Mouse (Mus musculus) adrenal gland, adult 8-10 months (tissue): Measurements from ENCODE around the gene F11. TPM values are rescaled to one million over a fixed set of nuclear protein-coding genes. Genes with fewer than 3 reads are reported as not detected.

ENCODE experiments used
- DNase-seq: peaks from one replicate; pipeline ENCODE4 v3.0.0; 2022
- total RNA-seq, 4 experiments: library from RNA; stranded (reverse); gene quantifications; 2 replicates each; pipeline ENCODE4 v1.2.4; 2022

The F11 gene
- under 1 TPM in 1 of 4 experiments, not detected in 3; 0.12 TPM for total RNA-seq

DNA sequence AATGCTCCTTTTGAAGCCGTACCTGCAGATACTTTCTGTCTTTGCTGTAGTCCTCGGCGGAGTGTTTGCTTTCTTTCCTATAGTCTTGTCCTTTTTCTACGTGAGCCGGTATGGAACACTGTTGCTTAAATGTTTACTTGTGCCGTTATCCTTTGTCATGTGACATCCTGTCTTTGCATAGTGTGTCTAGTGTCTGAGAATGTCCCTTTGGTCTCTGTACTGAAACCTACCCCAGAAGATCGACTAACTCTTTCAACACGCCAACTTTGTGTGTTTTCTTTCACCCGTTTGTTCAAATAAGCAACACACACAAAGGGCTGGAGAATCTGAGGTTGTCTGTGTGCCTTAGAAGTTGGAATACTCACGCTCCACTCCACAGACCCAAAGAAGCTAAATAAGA lies at the start of gene F11:
TSS of gene F11 (minus strand) at position 112 of the 400 bp plus-strand sequence.
- no peak for DNase-seq

- no peak for DNase-seq
Measured at GRCm38 (mm10) chr8:45310967-45311366, 49.1 kb upstream of the F11 start.

- DNase-seq: no peak
Measured at GRCm38 (mm10) chr8:45308366-45308765, 46.5 kb upstream of the F11 start, which contains the start of gene Gm45753. TSS of gene Gm45753 (minus strand) at chr8:45308466.

DNA sequence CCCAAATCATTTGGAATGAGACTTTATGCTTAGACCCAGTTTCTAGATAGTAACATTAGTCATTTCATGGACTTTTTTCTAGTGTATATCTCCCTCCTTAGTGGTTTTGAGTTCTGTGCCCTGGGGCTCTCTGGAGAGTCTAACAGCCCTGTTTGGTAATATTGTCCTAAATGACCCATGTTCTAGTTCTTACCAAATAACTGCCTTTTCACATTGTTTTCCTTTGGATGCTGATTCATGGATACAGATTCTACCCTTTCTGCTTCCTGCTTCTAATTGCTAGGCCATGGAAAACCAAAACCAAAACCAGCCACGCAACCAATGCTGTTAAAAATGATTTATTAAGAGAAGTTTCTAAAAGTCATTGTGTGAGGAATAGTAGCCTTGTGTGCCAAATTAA lies 43.6 kb upstream of the F11 start:
- DNase-seq: no peak

- DNase-seq: no peak
Measured at GRCm38 (mm10) chr8:45304354-45304753, 42.5 kb upstream of the F11 start.

GRCm38 (mm10) chr8:45302390-45302789 lies 40.6 kb upstream of the F11 start:
- no peak for DNase-seq

- DNase-seq: no peak
Measured at GRCm38 (mm10) chr8:45295276-45295675, 33.4 kb upstream of the F11 start.

DNA sequence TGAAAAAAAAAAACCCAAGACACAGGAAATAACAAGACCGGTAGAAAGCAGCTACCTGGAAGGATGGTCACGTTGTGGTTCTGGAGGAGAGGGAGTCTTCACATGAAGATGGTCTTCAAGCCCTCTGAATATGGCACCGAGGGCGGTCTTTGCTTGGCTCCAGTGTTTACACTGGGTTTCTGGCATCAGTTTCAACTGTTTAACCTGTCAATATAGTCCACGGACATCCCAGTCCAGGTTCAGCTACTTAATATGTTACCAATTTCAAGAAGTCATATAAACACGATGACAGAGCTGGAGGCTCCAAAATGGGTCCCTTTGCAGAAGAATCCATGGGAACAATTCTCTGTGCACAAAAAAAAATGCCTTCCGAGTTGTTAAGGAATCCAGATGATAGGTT lies 32.9 kb upstream of the F11 start, which contains the start of gene Klkb1:
TSS of gene Klkb1 (minus strand) at position 173 of the 400 bp plus-strand sequence.
- no peak for DNase-seq

GRCm38 (mm10) chr8:45291790-45292189 lies 30.0 kb upstream of the F11 start:
- no peak for DNase-seq

GRCm38 (mm10) chr8:45281630-45282029 lies 19.8 kb upstream of the F11 start:
- DNase-seq: no peak

DNA sequence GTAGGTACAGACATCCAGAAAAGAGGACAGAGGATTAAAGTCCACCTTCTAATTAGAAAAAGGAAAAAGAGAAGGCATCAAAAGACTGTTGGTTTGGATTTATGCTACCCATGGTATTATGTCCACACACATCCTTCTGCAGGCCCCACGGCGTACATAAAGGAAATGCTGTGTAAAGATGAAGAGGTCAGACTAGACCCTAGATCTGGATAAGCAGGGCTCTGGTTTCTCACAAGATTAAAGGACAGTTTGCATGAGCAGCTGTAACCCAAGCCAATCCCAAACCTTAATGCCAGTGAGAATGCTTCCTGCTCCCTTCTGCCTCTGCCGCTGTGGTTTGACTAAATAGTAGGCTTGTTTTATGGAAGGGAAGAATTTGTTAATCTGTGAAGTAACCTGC lies 15.6 kb upstream of the F11 start:
- no peak for DNase-seq

DNA sequence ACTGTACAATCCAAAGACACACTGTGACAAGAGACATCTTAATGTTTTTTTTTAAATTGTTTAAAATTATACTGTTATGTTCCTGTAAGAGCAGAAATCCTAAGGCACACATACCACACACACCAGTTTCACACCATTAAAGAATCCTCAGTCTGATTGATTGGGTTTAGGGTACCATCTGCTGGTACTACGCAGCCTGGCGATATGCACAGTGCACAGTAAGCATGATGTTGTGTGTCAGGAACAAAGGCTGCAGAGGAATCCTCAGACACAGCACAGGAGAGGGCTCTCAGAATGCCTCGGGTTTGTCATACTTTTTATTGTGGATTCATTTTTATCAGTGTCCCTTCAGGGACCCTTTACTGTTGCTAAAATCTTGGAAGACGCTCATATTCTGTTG lies 12.5 kb upstream of the F11 start:
- DNase-seq: no peak

GRCm38 (mm10) chr8:45269056-45269455 lies 7.2 kb upstream of the F11 start:
- no peak for DNase-seq

DNA sequence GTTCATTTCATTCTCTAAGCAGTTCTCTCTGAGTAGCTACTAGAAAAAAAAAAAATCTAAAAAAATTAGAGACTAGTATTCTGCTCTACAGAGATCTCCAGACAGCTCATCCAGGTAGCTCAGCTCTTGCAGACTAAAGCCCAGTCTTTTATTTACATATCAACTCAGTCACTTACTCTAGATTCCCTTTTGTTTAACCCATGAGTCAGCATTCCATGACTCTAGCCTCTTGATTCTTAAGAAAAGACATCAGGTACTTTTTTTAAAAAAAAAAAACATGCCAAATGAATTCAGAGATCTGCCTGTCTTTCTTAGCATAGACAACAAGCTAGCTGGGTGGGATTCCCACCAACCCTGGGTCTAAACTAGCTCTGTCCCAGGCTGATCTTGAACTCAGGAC lies 6.7 kb upstream of the F11 start:
- no peak for DNase-seq

DNA sequence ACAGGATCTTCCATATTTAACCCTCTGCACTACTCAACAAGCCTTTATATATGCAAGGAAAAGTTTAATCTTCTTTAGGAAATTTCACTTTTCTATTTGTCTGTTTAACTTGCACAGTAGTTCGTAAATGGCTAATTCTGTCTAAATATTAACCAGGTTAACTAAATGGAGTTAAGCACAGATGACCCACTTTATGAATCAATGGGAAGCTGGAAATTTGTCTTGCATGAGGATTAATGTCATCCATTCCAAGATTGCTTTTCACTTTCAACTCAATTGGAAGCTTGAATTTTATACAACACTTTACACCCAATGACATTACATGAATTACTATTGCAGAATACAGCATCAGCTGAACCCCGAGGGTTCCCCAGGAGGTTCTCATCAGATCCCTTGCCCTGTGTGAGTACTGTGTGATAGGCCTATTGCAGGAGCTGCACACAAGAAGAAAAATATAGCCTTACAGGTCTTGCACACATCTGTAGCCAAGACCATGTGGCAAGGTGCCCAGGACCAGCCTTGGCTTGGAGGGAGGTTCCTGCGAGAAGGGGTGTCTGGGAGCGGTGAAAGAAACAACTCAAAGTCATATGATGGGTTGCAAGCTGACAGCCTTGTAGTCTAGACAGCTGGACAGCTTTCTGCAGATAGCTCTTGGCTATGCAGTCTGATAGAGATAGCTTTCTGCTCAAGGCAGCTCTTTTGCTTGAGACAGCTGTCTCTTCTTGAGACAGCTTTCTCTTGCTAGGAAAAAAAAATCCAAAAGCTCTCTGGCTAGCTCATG lies 6.0 kb upstream of the F11 start:
- DNase-seq: peak; percentile 15

GRCm38 (mm10) chr8:45266993-45267392 lies 5.2 kb upstream of the F11 start:
- DNase-seq: no peak

- DNase-seq: no peak
Measured at GRCm38 (mm10) chr8:45264918-45265317, 3.1 kb upstream of the F11 start.

GRCm38 (mm10) chr8:45262851-45263250 lies 1.0 kb upstream of the F11 start:
- DNase-seq: no peak

GRCm38 (mm10) chr8:45258421-45258820 lies 3.4 kb downstream of the F11 start:
- no peak for DNase-seq

GRCm38 (mm10) chr8:45255040-45255439 lies 6.8 kb downstream of the F11 start:
- DNase-seq: no peak

- no peak for DNase-seq
Measured at GRCm38 (mm10) chr8:45254194-45254842, 7.5 kb downstream of the F11 start.

GRCm38 (mm10) chr8:45253586-45253985 lies 8.2 kb downstream of the F11 start:
- DNase-seq: no peak

DNA sequence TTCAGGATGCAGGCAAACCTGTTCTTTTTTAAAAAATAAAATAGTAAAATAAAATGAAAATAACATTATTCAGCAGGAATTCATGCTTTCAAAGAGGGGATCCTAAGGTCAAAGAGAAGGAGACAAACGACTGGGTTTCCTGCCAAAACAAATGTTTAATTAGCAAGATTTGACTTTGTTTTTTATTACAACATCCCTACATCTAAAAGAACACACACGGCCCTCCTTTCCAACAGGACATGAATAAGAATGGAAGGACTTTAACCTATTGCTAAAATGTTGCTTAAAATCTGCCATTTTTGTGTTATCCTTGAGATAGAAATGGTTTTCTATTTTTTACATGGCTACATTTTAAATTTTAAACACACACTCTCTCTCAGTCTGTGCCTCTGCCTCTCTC lies 8.7 kb downstream of the F11 start:
- DNase-seq: no peak

GRCm38 (mm10) chr8:45246307-45246706 lies 15.5 kb downstream of the F11 start:
- no peak for DNase-seq
